Comparison of ENCODE assay signal across 9 mouse cellular contexts in the genomic region with DNA sequence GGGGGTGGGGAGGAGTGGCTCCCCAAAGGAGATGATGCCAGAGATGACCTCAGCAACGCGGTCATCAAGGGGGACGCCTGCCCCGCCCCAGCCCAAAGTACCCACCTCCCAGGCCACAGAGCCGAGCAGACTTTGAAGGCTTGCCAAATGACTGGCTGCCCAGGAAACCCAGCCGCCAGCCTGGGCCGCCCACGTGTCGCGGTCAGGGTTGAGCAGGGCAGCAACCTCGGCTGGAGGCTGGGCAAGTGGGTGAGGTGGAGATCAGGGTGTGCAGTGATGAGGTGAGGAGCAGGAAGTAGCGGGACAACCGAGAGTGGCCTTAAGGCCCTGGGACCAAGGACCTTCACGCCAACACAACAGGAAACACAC. TPM values are rescaled to one million over a fixed set of nuclear protein-coding genes. Genes with fewer than 3 reads are reported as not detected.
DNase-seq lines count a peak whose midpoint lies in the region; ATAC-seq lines count a peak whose summit lies in the region.
"Had no signal": no experiment of that assay in that cellular context is flagged by ENCODE, and none has a peak within 500 bp of the region (broad histone marks: within the 10 kb centered on the region; RNA-seq: fewer than 3 reads in every experiment).

No protein-coding gene starts in this region.

- H3K4me2 ChIP-seq in limb, embryonic 13.5 days (replicated peaks): no peak overlapping the region
- H3K4me2 ChIP-seq in intestine, embryonic 16.5 days (ENCODE audit: low read depth, low read length): no peak overlapping the region
- no peak overlapping the region for H3K4me2 ChIP-seq in lung, embryonic 15.5 days
- H3K4me2 ChIP-seq: limb, embryonic 12.5 days had no signal

- WGBS in limb, embryonic 13.5 days: 68% methylated on average over 14 of the region's 14 CpGs
- 87% methylated on average over 14 of the region's 14 CpGs for WGBS in limb, embryonic 10.5 days
- 68% methylated on average over 14 of the region's 14 CpGs for WGBS in intestine, embryonic 16.5 days
- WGBS in lung, embryonic 15.5 days: 58% methylated on average over 14 of the region's 14 CpGs

- no peak for ATAC-seq in limb, embryonic 13.5 days (ENCODE audit: low FRiP score, low read depth)
- ATAC-seq in intestine, embryonic 16.5 days: peak; percentile 31
- no peak for ATAC-seq in lung, embryonic 15.5 days (ENCODE audit: borderline replicate concordance, extremely low read depth, low FRiP score, low TSS enrichment)

- no peak overlapping the region; the same call in 1 of the 2 replicates for H3K27ac ChIP-seq in limb, embryonic 13.5 days
- H3K27ac ChIP-seq in limb, embryonic 10.5 days: no peak overlapping the region
- peak overlapping the region; percentile 53 for H3K27ac ChIP-seq in intestine, embryonic 16.5 days (ENCODE audit: low read length)
- H3K27ac ChIP-seq in lung, embryonic 15.5 days: 0 out of 2 replicates have a peak overlapping the region, but pooled peaks have one; percentile 8
- H3K27ac ChIP-seq: limb, embryonic 12.5 days had no signal

- peaks cover 40% of the 10 kb centered on the region for H3K36me3 ChIP-seq in limb, embryonic 13.5 days
- peaks cover 82% of the 10 kb centered on the region for H3K36me3 ChIP-seq in limb, embryonic 10.5 days
- H3K36me3 ChIP-seq in intestine, embryonic 16.5 days (ENCODE audit: control insufficient read depth, insufficient read depth, low read length): peaks cover 4% of the 10 kb centered on the region; the same call in 1 of the 2 replicates
- H3K36me3 ChIP-seq in lung, embryonic 15.5 days: no peaks in the 10 kb centered on the region

- no peaks in the 10 kb centered on the region for H3K27me3 ChIP-seq in limb, embryonic 13.5 days
- no peaks in the 10 kb centered on the region for H3K27me3 ChIP-seq in limb, embryonic 10.5 days (ENCODE audit: low read depth, poor library complexity, severe bottlenecking)
- H3K27me3 ChIP-seq in intestine, embryonic 16.5 days (replicated peaks; ENCODE audit: control insufficient read depth, insufficient read depth, low read length): no peaks in the 10 kb centered on the region
- H3K27me3 ChIP-seq in lung, embryonic 15.5 days: no peaks in the 10 kb centered on the region
- H3K27me3 ChIP-seq: limb, embryonic 12.5 days had no signal

- H3K4me3 ChIP-seq in limb, embryonic 13.5 days: no peak overlapping the region
- H3K4me3 ChIP-seq in limb, embryonic 10.5 days: no peak overlapping the region
- no peak overlapping the region for H3K4me3 ChIP-seq in intestine, embryonic 16.5 days (ENCODE audit: low read length)
- no peak overlapping the region for H3K4me3 ChIP-seq in lung, embryonic 15.5 days
- H3K4me3 ChIP-seq: limb, embryonic 12.5 days had no signal

- no peaks in the 10 kb centered on the region for H3K9me3 ChIP-seq in limb, embryonic 13.5 days
- no peaks in the 10 kb centered on the region for H3K9me3 ChIP-seq in limb, embryonic 10.5 days (replicated peaks)
- no peaks in the 10 kb centered on the region for H3K9me3 ChIP-seq in intestine, embryonic 16.5 days (ENCODE audit: control insufficient read depth, low read length)
- H3K9me3 ChIP-seq in lung, embryonic 15.5 days: no peaks in the 10 kb centered on the region
- H3K9me3 ChIP-seq: limb, embryonic 12.5 days had no signal

- no peak for DNase-seq in limb, embryonic 10.5 days (ENCODE audit: low spot score)
- DNase-seq in adrenal gland, adult 18-20 months (ENCODE audit: low spot score in 2 of 2): peak; percentile 71 to 81
- DNase-seq in gastrocnemius, adult 8-10 months (ENCODE audit: low spot score in 2 of 2): peak; percentile 52 to 75
- peak; percentile 21 for DNase-seq in right cerebral cortex, postnatal 4 days
- no peak for DNase-seq in thymus, adult 18-20 months

- H3K9ac ChIP-seq in limb, embryonic 13.5 days: peak overlapping the region; percentile 13; the same call in 1 of the 2 replicates
- no peak overlapping the region for H3K9ac ChIP-seq in intestine, embryonic 16.5 days (ENCODE audit: low read depth, low read length)
- H3K9ac ChIP-seq in lung, embryonic 15.5 days: no peak overlapping the region
- H3K9ac ChIP-seq: limb, embryonic 12.5 days had no signal

- H3K4me1 ChIP-seq in limb, embryonic 13.5 days: peaks cover 65% of the 10 kb centered on the region
- H3K4me1 ChIP-seq in limb, embryonic 10.5 days: peaks cover 39% of the 10 kb centered on the region
- peaks cover 70% of the 10 kb centered on the region for H3K4me1 ChIP-seq in intestine, embryonic 16.5 days (ENCODE audit: control insufficient read depth, insufficient read depth, low read length)
- H3K4me1 ChIP-seq in lung, embryonic 15.5 days: peaks cover 50% of the 10 kb centered on the region

RNA-seq across cellular contexts. Expression of a gene that starts 19.1 kb away (rescaled TPM):
- polyA plus RNA-seq in limb, embryonic 13.5 days (2015; fragmentation: Nextera tagmentation; extraction: Ambion mirVana): 137 and 141 TPM in 2 replicates
- polyA plus RNA-seq in limb, embryonic 10.5 days (2016; fragmentation: Nextera tagmentation; extraction: Ambion mirVana): 131 and 153 TPM in 2 replicates
- 10 to 100 TPM; 44.9 to 71.0 TPM for total RNA-seq in adrenal gland, adult 18-20 months (2021)
- total RNA-seq in gastrocnemius, adult 8-10 months (2022): 10 to 100 TPM; 13.1 to 15.3 (median 14.8) TPM
- polyA plus RNA-seq in intestine, embryonic 16.5 days (2015; fragmentation: Nextera tagmentation; extraction: Ambion mirVana): 66.5 and 66.6 TPM in 2 replicates
- polyA plus RNA-seq in lung, embryonic 15.5 days (2015; fragmentation: Nextera tagmentation; extraction: Ambion mirVana): 75.2 and 78.0 TPM in 2 replicates

Comparison
In these comparisons a context has a peak if more than half of its experiments do, and no peak if none do; other contexts are left out.
1. H3K27ac ChIP-seq: peak in intestine, embryonic 16.5 days (single experiment) and lung, embryonic 15.5 days (single experiment); none in limb, embryonic 13.5 days (single experiment) and limb, embryonic 10.5 days (single experiment).
2. DNase-seq: peak in adrenal gland, adult 18-20 months (2 of 2), gastrocnemius, adult 8-10 months (2 of 2) and right cerebral cortex, postnatal 4 days (single experiment); none in limb, embryonic 10.5 days (single experiment) and thymus, adult 18-20 months (0 of 2).